Mouse (Mus musculus) liver, embryonic 16.5 days (tissue): ENCODE results near the gene Cep104. TPM values are rescaled to one million over a fixed set of nuclear protein-coding genes. Genes with fewer than 3 reads are reported as not detected.

Source experiments
- ATAC-seq: fragments of 200-750 bp; cut with Nextera tagmentation; 2 replicates; pipeline ENCODE4 v1.8.0; 2017; ENCODE audit warnings: low read depth, mild to moderate bottlenecking, moderate number of reproducible peaks, moderate library complexity
- H3K27ac ChIP-seq: fragments of 300-500 bp; sonication (generic); 2 replicates; pipeline ENCODE4 v1.5.1; 2014; ENCODE audit warnings: mild to moderate bottlenecking, low read length
- H3K27me3 ChIP-seq: fragments of 300-500 bp; sonication (generic); 2 replicates; pipeline ENCODE4 v1.6.1; 2014; ENCODE audit warnings: low read depth, low read length, mixed read lengths; ENCODE audit not compliant: control insufficient read depth, insufficient read depth
- H3K36me3 ChIP-seq: fragments of 300-500 bp; sonication (generic); 2 replicates; pipeline ENCODE4 v1.6.1; 2014; ENCODE audit warnings: mild to moderate bottlenecking; ENCODE audit not compliant: control insufficient read depth, insufficient read depth
- H3K4me1 ChIP-seq: fragments of 300-500 bp; sonication (generic); 2 replicates; pipeline ENCODE4 v1.6.1; 2014; ENCODE audit warnings: low read depth, low read length, mixed read lengths; ENCODE audit not compliant: control insufficient read depth
- H3K4me2 ChIP-seq: fragments of 300-500 bp; sonication (generic); 2 replicates; pipeline ENCODE4 v1.6.1; 2014; ENCODE audit warnings: low read depth, low read length, mixed read lengths
- H3K4me3 ChIP-seq: fragments of 300-500 bp; sonication (generic); 2 replicates; pipeline ENCODE4 v1.5.1; 2014; ENCODE audit warnings: low read depth, mild to moderate bottlenecking, low read length
- H3K9ac ChIP-seq: fragments of 300-500 bp; sonication (generic); 2 replicates; pipeline ENCODE4 v1.6.1; 2014; ENCODE audit warnings: low read depth, low read length
- H3K9me3 ChIP-seq: fragments of 300-500 bp; sonication (generic); replicated peaks from 2 replicates; pipeline ENCODE4 v1.6.1; 2016; ENCODE audit warnings: low read length; ENCODE audit not compliant: control insufficient read depth
- WGBS: fragments of 180-500 bp; shearing (Covaris S2); extraction: QIAGEN DNeasy Blood & Tissue Kit; methylation state at CpG from one replicate; pipeline ENCODE4 v1.1.7; 2014; ENCODE audit not compliant: insufficient replicate concordance; 5-methylcytosine and 5-hydroxymethylcytosine counted together
- polyA plus RNA-seq: library from polyadenylated mRNA; unstranded; fragments of >200 nt; fragmentation: Nextera tagmentation; extraction: Ambion mirVana; gene quantifications from 2 replicates; pipeline ENCODE4 v1.2.1, GENCODE M21; 2015

Gene Cep104
- polyA plus RNA-seq, 1 experiment from 2014 or later: 5.3 TPM

DNA sequence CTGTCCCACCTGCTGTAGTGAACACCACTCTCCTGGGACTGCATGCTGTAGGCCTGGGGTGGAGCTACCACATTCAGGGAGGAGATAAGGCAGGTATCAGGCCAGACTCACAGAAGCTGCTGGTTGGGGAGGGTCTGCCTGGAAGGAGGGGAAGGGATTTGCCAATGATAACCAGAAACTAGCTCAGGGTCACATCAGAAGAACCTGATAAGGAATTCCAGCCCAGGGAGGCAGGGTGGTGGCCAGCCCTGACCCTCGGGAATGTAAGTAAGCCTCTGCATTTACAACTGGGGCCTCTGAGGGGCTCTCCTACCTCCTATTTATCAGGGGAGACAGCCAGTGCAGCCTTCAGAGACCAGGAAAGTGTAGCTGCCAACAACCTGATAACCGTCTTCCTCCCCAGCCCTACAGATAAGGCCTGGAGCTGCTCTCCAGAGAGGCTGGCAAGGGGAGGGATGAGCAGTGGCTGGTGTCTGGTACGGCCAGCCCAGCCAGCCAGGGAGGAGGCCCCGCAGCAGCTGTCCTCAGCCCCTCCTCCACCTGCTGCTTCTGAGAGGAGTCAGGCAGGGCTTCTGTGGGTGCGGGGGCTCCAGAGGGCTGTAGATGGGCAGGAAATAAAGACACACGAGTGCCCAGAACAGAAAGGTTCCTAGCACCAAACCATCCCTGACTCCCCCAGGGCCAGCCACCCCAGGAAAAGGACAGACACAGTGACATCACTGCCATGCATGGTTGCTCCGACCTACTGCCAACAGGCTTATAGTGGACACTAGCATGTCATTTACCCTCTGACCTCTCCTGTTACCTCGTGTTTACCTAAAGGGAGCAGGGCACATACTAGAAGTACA is 49.0 kb downstream of the Cep104 start:
- Histone ChIP-seq H3K4me3 (peak overlapping the region; percentile 93), H3K9ac (peak overlapping the region; percentile 95), H3K36me3 (peaks cover 32% of the 10 kb centered on the region), H3K27ac (peak overlapping the region; percentile 93), H3K4me1 (peaks cover 53% of the 10 kb centered on the region), H3K27me3 (no peaks in the 10 kb centered on the region), H3K9me3 (no peaks in the 10 kb centered on the region), H3K4me2 (peak overlapping the region; percentile 94)
- peak; percentile 84 for ATAC-seq
- WGBS: 4% methylated on average over 8 of the region's 8 CpGs

DNA sequence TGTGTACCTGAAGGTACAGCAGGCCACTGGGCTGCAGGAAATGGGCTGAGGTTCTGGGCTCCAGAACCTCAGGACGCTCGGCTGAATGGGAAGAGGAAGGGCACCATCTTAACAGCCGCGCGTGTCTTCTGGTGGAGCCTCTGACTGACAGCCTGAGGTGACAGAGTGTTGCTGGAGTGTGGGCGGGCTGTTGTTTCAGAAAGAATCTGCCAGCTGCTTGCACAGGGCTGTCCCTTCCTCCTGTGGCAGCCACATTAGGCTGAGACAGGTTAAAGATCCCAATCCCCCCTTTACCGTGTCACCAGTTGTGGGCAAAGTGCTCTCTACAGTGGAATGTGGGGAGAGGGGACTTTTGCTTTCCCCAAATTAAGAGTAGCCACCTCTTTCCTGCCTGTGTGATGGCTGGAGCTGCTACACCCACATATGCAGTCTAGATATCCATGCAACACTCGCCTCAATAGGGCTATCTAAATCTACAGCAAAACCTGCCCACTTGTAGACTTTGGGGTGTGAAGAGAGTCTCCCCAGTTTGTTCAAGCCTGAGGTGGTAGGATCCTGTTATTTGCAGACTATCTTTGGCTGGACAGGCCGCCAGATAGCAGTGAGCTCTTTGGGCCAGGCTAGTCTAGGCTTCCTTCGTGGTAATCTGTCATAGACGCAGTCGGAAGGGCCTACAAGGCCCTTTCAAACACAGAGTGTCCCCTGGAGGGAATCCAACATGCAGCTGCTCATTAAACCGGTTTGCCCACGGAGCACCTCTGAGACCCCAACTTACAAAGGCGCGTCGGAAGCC is 49.9 kb downstream of the Cep104 start:
- H3K36me3 ChIP-seq: peaks cover 30% of the 10 kb centered on the region
- ATAC-seq: no peak
- WGBS: 9% methylated on average over 17 of the region's 17 CpGs
- peak overlapping the region; percentile 93 for H3K27ac ChIP-seq
- H3K27me3 ChIP-seq: no peaks in the 10 kb centered on the region
- peak overlapping the region; percentile 94 for H3K4me2 ChIP-seq
- H3K4me3 ChIP-seq: peak overlapping the region; percentile 93
- peak overlapping the region; percentile 95 for H3K9ac ChIP-seq
- H3K9me3 ChIP-seq: no peaks in the 10 kb centered on the region
- H3K4me1 ChIP-seq: peaks cover 53% of the 10 kb centered on the region

DNA sequence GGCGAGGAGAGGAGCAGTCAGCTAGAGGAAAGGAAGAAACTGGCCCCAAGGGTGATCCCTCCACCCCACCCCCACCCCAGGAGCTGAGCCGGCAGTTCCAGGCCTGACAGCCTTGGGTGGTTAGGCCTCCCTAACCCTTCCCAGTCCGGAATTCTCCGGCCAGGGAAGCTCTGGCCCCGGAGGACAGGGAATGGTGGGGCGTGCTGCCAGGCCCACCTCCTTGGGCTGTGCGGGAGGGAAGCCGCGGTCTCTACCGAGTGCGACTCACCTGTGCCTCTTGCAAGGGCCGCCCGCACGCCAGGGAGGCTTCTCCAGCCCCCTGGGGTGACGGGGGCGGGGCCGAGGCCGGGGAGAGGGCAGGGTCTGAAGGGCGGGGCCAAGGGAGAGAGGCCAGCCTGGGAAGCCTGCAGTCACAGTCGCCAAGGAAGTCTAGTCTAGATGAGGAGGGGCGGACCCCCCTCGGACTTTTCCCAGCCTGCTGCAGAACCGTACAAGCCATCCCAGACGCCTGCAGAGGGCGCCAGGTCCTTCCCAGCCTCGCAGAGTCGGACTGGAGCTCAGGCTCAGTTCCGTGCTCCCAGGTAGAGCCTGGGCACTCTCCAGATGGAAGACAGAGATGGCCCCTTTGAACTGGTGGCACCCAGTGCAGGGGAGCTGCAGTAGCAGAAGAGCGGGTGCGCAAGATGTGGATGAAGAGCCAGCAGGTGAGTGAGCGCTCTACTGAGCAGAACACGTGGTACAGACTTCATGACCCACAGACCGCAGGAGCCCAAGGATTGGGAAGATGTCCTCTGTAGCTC is 50.8 kb downstream of the Cep104 start, which contains the start of gene Smim1:
Smim1 (minus strand) TSS at position 590 of the 800 bp plus-strand sequence.
- Histone ChIP-seq H3K4me3 (peak within 1 kb of the TSS; percentile 93), H3K36me3 (peaks cover 26% of the 10 kb centered on the region), H3K9ac (peak within 1 kb of the TSS; percentile 95), H3K9me3 (no peaks in the 10 kb centered on the region), H3K27me3 (no peaks in the 10 kb centered on the region), H3K27ac (peak within 1 kb of the TSS; percentile 93), H3K4me2 (peak within 1 kb of the TSS; percentile 94), H3K4me1 (peaks cover 53% of the 10 kb centered on the region)
- WGBS: 2% methylated on average over 28 of the region's 33 CpGs
- ATAC-seq: peak; percentile 57

DNA sequence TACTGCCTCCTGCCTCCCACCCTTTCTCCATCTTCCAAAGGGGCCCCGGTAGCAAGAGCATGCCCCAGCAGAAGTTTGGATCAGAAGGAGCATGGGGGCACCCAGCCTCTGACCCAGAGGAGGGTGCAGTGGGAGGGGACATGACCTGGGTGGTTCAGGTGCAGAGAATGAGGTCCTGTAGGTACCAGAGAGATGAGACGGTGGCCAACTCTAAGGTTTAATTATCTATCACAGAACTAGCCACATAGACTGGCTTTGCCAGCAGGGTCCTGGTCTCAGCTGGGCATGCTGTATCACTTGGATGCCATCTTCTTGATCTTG is 51.4 kb downstream of the Cep104 start:
- no peak for ATAC-seq
- 9% methylated on average over 2 of the region's 2 CpGs for WGBS
- Histone ChIP-seq H3K4me3 (peak overlapping the region; percentile 93), H3K27ac (peak overlapping the region; percentile 93), H3K36me3 (peaks cover 23% of the 10 kb centered on the region), H3K9me3 (no peaks in the 10 kb centered on the region), H3K27me3 (no peaks in the 10 kb centered on the region), H3K4me1 (peaks cover 53% of the 10 kb centered on the region), H3K9ac (peak overlapping the region; percentile 95), H3K4me2 (peak overlapping the region; percentile 94)

DNA sequence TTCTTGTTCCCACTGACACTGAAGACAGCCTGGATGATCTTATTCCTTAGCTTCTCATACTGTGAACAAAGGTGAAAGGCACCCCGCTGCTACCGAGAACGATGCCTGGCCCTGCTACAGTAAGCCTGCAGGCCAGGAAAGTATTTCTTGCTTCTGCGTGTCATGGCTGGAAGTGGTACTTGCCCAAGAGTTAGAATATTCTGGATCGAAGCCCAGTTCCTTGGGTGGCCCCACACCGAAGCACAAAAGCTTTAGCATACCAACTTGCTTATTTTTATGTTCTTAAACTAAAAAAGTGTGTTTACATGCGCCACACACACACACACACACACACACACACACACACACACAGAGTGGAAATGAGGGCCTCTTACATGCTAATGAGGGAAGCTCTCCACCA is 53.1 kb downstream of the Cep104 start:
- WGBS: 77% methylated on average over 7 of the region's 7 CpGs
- H3K4me1 ChIP-seq: peaks cover 45% of the 10 kb centered on the region
- no peaks in the 10 kb centered on the region for H3K27me3 ChIP-seq
- peaks cover 7% of the 10 kb centered on the region for H3K36me3 ChIP-seq
- no peaks in the 10 kb centered on the region for H3K9me3 ChIP-seq
- no peak overlapping the region for H3K27ac ChIP-seq
- H3K4me3 ChIP-seq: no peak overlapping the region; the same call in 1 of the 2 replicates
- ATAC-seq: no peak
- no peak overlapping the region for H3K4me2 ChIP-seq
- 0 out of 2 replicates have a peak overlapping the region, but pooled peaks have one; percentile 95 for H3K9ac ChIP-seq

DNA sequence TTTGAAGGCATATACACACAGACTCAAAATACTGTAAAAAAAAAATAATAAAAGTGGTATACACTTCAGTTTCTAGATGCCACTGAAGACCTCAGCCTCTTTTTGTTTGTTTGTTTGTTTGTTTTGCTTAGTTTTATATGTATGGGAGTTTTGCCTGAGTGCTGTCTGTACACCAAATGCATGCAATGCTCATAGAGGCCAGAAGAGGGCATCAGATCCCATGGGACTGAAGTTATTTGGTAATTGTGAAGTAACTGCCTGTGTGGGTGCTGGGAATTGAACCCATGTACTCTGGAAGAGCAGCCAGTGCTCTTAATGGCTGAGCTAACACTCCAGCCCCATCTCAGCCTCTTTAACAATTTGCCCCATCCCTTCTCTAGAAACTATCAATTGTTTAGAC is 53.7 kb downstream of the Cep104 start:
- no peak for ATAC-seq
- Histone ChIP-seq H3K4me1 (peaks cover 44% of the 10 kb centered on the region), H3K27ac (no peak overlapping the region), H3K27me3 (no peaks in the 10 kb centered on the region), H3K36me3 (peaks cover 3% of the 10 kb centered on the region), H3K4me3 (no peak overlapping the region), H3K9ac (no peak overlapping the region), H3K9me3 (no peaks in the 10 kb centered on the region), H3K4me2 (no peak overlapping the region)

DNA sequence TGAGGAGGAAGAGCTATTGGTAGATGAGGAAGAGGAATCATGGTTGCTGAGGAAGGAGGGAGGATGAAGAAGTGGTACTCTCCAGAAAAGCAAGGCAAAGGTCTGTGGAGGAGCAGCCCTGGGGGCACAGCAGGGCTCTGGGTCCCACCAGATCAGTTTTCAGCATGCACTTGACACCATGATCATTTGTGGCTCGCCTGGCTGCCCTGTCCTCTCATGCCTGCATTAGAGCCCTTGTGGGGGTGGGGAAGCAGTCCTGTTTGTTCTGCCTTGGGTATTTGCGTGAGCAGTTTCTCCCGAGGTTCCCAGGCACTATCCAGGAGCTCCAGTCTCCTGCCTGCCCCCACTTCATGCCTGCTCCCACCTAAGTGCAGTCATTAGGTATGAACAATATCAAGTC is 62.1 kb downstream of the Cep104 start:
- H3K9me3 ChIP-seq: no peaks in the 10 kb centered on the region
- no peak overlapping the region for H3K9ac ChIP-seq
- no peak for ATAC-seq
- no peak overlapping the region for H3K4me2 ChIP-seq
- H3K27ac ChIP-seq: no peak overlapping the region
- WGBS: 39% methylated on average over 3 of the region's 3 CpGs
- H3K4me1 ChIP-seq: peaks cover 11% of the 10 kb centered on the region
- H3K27me3 ChIP-seq: no peaks in the 10 kb centered on the region
- no peaks in the 10 kb centered on the region for H3K36me3 ChIP-seq
- H3K4me3 ChIP-seq: no peak overlapping the region

DNA sequence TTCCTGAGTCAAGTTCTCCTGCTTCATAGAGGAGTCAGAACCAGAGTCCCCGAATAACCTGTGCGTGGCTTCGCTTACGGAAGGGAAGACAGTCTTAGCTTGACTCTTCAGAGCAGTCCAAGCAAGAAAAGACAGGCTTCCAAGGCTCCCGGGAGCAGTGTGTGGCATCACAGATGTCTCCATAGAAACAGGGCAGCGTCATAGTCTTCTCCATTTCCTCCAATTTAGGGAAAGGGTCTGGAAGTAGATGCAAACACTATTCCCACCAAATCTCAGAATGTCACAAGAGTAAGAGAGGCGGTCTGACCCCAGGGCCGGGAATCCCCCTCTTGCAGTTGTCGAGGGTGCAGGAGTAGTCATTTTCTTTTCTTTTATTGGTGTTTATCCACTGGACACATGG is 67.6 kb downstream of the Cep104 start, which contains the start of gene Ccdc27:
Ccdc27 (minus strand) TSS at position 101 of the 400 bp plus-strand sequence.
- Histone ChIP-seq H3K27ac (no peak within 1 kb of the TSS), H3K4me1 (no peaks in the 10 kb centered on the region), H3K9ac (no peak within 1 kb of the TSS), H3K9me3 (no peaks in the 10 kb centered on the region), H3K4me3 (no peak within 1 kb of the TSS), H3K4me2 (no peak within 1 kb of the TSS), H3K27me3 (no peaks in the 10 kb centered on the region), H3K36me3 (no peaks in the 10 kb centered on the region)
- 72% methylated on average over 9 of the region's 9 CpGs for WGBS
- no peak for ATAC-seq
